Mouse (Mus musculus) layer of hippocampus, postnatal 10 days (tissue): ENCODE data around the gene Slmap. TPM values are rescaled to one million over a fixed set of nuclear protein-coding genes. Genes with fewer than 3 reads are reported as not detected.
A peak's percentile ranks its signal among the peaks of the same experiment; 100 is the strongest.

Source experiments
- DNase-seq, 2 experiments: peaks; one replicate each; pipeline ENCODE4 v3.0.0; 2021; ENCODE audit warnings: low spot score in 2 of 2
- total RNA-seq, 2 experiments: library from RNA; stranded (reverse); gene quantifications; 2 replicates each; pipeline ENCODE4 v1.2.3; 2021

Slmap gene
- total RNA-seq, 2 experiments from 2014 or later = 80.9 to 81.9 TPM

DNA sequence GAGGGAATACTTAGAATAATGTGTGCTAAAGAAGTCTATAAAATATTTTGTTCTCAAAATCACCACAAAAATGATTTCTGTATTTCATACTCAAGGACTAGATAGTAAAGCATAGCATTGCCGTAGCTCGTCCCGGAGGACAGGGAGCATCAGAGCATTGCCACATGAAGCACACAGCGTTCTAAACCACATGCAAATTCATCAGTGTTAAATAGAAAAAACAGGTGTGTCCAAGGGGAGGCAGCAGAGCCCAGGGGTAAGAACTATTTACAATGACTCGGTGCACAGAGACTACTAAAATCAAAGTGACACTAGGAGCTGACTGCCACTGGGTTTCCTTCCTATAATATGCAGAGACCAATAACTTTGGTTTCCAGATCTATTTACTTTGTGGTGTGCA lies 57.0 kb downstream of the Slmap start:
- no peak for DNase-seq

GRCm38 (mm10) chr14:26476391-26476790 lies 58.3 kb downstream of the Slmap start:
- no peak for DNase-seq

GRCm38 (mm10) chr14:26467974-26468373 lies 66.8 kb downstream of the Slmap start:
- no peak for DNase-seq

DNA sequence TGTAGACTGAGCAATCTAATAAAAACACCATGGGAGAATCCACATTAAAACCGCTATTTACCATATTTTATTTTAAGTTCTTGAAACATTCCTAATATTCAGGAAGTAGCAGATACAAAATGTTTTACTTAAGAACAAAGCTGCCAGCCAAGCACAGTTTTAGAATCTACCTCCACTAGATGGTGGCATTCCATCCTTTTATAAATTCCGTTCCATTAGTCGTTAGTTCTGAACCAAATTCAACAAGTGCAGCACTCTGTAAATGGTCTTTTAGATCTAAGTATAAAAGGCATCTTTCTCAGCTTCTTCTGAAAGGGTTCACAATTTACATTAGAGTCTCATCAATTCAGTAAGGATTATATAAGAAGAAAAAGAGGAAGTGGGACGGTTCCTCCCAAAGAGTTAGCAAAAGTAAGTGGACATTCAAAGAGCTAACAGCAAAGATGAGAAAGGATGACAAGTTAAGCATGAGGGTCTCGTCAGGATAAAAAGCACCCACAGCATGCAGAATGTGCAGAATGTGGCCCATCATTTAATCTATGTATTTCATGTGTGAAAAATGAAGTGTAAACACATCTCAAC lies 68.1 kb downstream of the Slmap start:
- no peak for DNase-seq

DNA sequence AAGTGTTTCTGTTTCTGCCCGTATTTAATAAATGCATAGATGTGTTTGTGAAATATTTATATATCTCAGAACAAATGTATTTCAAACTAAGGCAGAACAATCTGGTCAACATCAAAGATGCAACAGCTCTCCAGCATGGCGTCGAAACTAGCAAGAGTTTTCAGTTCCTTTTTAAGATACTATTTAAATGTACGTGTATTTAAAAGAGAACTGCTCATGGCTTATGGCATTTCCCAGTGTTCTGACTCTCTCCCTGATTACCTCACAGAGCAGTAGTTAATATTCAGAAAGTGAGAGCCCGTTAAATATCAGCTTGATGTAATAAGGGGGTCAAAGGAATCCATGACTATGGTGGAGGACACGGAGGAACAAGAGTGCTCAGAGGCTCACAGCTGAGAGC lies 68.8 kb downstream of the Slmap start:
- DNase-seq = no peak

DNA sequence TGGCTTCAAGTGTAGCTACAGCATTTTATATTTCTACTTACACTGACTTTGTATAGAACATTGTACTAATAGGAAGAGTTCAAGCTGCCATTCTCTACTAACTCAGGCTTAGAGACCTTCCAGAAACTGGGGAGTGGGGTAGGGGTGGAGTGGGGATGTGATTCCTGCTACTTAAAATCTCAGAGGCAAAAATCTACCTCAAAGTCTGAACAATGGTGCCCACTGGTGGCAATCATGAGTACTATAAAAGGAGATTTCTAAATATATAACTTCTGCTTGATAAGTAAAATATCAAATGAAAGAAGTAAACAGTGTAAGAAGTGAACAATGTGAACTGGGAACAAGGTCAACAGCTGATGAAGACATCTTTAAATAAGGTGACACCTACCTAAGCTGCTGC lies 75.2 kb downstream of the Slmap start:
- DNase-seq = peak; percentile 44 to 53

DNA sequence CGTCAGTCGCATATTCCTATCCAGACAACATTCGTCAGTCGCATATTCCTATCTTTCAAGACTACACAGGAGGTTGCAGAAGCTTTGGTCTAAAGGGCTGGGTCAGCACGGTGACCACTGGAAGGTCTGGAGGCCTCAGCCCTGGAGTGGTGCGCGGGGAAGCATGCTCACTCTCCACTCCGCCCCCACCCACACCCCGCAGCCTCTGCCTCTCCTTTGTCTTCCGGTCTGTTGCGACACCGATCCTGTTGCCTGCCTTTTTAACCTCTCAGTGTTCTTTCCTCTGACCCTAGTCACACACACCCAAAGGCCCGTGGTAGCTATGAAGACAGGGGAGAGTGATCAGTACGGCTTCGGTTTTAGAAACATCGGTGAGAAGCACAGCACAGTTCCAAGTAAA lies 79.9 kb downstream of the Slmap start:
- no peak for DNase-seq

DNA sequence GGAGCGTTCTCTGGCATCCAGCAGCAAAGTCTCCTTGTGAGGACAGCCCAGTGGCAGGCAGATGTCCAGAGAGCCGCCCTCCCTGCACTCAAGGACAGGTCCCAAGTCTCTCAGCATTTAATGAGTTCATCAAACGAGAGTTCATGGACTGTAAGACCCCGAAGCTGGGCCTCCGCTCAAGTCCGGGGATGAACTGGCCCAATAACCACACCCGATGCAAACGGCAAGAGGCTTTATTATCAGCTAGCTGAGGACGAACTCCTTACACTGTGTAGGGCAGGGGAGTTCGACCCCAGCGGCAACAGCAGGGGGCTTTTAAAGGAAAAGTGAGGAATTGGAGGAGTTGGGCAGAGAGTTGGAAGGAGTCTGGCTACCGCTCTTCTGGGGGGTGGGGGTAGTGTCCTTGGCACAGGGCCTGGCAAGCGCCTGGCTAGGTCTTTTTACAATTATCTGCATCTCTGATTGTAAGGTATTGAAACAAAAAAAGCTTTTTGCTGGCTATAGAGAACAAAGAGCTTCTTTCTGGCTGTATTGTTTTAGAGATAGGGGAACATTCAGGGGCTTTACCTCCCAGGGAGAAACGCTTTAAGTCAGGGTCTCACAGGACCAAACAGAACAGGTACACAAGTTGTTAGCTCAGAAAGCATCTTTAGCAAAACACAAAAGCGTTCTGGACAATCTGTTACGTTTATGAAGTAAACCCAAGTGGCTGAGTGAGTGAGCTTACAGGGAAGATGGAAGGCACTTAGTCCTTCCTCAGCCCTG lies 84.5 kb downstream of the Slmap start:
- peak in 1 of 2 experiments; percentile 20 for DNase-seq

- no peak for DNase-seq
These were observed 86.2 kb downstream of the Slmap start for GRCm38 (mm10) chr14:26448581-26448980.

- DNase-seq = no peak
These were observed 87.5 kb downstream of the Slmap start for GRCm38 (mm10) chr14:26447223-26447622.

DNA sequence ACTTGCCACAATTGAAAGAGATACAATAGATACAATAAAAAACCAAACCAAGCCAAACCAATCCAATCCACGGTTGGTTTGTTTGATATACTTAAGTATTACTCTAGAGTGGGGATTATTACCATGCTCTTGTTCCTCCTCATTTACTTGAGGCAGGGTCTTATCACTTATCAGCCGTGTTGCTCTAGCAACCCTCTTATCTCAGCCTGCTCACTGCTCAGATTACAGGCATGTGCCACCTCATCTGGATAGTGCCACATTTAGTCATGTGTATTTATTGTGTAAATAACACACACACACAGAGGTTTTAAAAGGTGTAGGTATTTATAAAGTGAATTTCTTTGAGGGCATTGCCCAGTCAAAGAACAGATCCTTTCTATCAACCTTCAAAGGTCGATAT lies 88.2 kb downstream of the Slmap start:
- DNase-seq = no peak

GRCm38 (mm10) chr14:26442534-26442933 lies 92.2 kb downstream of the Slmap start:
- no peak for DNase-seq

DNA sequence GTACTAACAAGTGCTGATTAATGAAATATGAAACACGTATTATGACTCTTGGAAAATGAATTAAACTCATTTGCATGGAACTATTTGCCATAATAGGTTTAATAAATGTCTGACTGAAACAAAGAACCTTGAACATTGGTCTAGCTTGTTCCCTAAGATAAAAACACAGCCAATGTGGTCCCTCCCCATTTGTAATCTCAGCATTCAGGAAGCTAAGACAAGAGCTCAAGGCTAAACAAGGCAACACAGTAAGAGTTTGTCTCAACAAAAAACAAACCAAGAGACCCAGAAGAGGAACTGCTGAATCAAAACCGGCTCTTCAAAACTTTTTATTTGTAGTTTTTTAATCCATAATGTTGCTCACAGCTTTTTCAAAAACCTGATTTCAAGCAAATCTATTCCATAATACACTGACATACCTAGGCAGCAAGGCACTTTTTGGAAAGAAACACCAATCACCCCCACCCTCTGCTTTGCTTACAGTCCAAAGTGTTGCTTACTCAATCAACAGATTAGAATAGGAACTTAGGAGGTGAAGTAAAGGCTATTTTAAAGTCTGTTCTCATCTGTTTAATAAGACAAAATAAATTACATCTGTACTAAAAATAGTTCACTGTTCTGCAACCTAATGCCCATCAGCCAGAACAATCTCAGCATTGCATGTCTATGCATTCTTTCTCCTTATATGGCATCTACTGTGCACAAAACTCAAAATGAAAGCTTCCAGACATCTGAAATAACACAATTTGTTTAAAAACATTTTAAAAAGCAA lies 93.5 kb downstream of the Slmap start:
- DNase-seq = no peak

DNA sequence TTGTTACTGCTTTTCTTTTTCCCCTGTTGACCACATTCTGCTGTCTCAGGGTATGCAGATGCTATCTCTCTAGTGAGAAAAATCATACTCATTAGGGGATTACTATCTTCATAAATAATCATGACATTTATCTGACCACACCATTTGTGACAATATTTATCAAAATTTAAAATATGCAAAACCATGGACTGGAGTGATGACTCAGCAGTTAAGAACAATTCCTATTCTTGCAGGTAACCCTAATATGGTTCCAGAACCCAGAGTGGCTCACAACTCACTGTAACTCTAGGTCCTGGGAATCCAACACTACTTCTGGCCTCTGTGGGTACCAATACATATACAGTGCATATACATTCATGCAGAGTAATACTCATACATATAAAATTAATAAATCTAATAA lies 94.7 kb downstream of the Slmap start:
- no peak for DNase-seq

DNA sequence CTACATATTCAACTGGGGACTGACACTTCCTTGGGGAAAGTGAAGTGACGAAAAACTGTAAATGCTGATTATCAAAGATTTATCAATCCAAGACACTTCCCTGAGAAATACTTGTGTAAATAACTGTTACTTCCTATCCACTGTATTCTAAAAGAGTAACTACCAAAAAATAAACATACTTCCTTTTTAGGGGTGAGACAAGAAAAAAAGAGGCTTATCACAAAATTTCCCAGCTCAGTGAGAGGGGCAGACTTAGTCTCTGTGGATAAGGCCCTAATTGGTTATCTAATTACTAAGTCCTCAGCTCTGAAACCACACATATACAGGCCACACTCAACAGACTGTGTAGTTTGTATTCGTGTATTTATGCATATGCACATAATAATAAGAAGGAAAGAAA lies 97.0 kb downstream of the Slmap start:
- DNase-seq = no peak

GRCm38 (mm10) chr14:26436304-26436703 lies 98.4 kb downstream of the Slmap start:
- DNase-seq = no peak

DNA sequence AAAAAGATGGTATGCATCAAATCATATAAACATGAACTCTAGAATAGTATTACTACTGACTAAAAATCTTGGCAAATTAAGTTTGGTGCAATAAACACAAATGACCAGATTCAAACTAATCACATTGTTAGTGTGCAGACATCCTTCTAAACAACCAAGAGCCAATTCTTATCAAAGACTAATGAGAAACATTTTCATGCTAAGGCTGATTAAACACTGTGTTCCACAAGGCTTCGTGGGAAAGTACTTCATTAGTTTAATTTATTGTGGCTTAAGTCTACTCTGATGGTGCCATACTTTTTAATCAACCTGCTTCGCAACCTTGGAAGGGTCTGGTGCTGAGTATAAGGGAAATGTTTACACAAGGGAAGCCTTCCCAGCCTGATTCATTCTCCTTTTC lies 102.4 kb downstream of the Slmap start:
- DNase-seq = no peak

GRCm38 (mm10) chr14:26431919-26432318 lies 102.8 kb downstream of the Slmap start:
- no peak for DNase-seq

DNA sequence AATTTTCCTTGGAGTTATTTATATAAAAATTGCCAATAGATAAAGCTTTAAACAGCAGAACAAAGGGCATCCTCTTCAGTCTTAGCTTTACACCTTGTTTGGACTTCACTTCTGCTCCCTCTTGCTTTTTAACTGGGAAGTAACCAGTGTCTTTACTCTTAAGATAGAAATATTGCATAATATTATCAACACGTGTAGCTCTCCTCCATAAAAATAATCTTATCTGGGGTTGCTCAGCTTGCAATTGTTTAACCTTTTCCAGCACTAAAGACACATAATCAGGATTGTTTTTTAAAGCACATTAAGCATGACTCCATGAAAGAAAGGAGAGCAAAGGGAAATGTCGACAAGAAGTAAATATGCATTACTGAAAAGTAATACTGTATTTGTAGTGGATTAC lies 114.5 kb downstream of the Slmap start:
- DNase-seq = no peak

DNA sequence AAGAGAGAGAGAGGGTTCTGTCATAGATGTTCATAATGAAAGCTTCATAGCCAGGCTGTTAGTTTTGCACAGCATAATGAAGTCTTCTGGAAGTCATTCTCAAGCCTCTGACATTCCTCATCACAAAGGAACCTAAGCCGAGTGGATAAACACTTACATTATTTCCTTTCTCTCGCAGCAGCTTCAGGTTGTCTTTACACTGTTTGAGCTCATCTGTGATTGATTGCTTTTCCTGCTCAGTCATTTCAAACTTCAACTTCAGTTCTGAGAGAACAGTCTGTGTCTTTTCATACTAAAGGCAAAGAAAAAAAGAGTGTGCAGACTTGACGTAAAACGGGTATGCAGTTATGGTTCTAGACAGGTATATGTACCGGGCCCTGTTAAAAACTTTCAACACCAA lies 116.8 kb downstream of the Slmap start:
- DNase-seq = no peak

DNA sequence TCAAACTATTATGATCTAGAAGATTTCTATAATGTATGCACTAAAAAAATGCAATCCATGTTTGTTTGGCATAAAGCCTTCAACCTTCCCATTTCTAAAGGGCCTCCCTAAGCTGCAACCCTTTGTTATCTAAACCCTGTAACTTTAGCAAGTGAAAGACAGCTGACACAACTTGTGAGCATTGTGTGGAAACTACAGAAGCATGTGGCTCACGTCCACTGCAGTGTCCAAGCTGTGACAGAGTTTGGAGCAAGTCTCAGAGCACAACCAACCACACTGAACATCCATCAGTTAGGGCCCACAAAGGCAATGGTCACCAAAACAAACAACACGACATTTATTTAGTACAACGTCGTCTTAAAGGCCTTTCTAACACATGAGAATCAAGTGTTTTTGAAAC lies 117.6 kb downstream of the Slmap start:
- no peak for DNase-seq

DNA sequence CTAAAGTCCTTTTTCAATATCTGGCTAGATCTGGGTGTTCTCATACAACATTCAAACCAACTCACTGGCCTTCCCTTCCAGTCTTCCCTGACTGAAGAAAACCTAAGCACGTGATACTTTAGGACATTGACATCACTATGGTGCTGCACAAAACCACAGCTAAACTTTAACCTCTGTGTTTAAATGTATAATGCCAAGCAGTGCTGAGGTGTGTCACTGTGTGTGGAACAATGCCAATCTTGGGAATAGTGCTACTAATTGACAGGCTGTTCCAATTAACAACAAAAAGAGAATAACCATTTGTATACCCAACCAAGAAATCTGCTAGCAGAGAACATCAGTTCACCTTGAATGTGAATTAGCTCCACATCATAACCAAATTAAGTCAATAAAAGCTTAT lies 121.2 kb downstream of the Slmap start:
- DNase-seq = no peak
